Mouse (Mus musculus) neural tube, embryonic 14.5 days (tissue): ENCODE results near the gene Cabin1. TPM values are rescaled to one million over a fixed set of nuclear protein-coding genes. Genes with fewer than 3 reads are reported as not detected.
A peak's percentile ranks its signal among the peaks of the same experiment; 100 is the strongest.

ENCODE experiments used
- ATAC-seq: fragments of 200-750 bp; cut with Nextera tagmentation; 2 replicates; pipeline ENCODE4 v1.8.0; 2017; ENCODE audit warnings: low read depth, mild to moderate bottlenecking, moderate TSS enrichment, moderate library complexity
- H3K27ac ChIP-seq: fragments of 300-500 bp; sonication (generic); 2 replicates; pipeline ENCODE4 v1.5.1; 2014; ENCODE audit warnings: low read depth, mild to moderate bottlenecking, control low read depth, low read length, moderate library complexity, mixed read lengths
- H3K27me3 ChIP-seq: fragments of 300-500 bp; sonication (generic); 2 replicates; pipeline ENCODE4 v1.6.1; 2014; ENCODE audit warnings: low read length; ENCODE audit not compliant: control insufficient read depth, insufficient read depth
- H3K36me3 ChIP-seq: fragments of 300-500 bp; sonication (generic); 2 replicates; pipeline ENCODE4 v1.6.1; 2014; ENCODE audit warnings: low read length, mixed read lengths; ENCODE audit not compliant: control insufficient read depth, insufficient read depth
- H3K4me1 ChIP-seq: fragments of 300-500 bp; sonication (generic); 2 replicates; pipeline ENCODE4 v1.6.1; 2014; ENCODE audit warnings: low read length; ENCODE audit not compliant: control insufficient read depth, insufficient read depth
- H3K4me2 ChIP-seq: fragments of 300-500 bp; sonication (generic); 2 replicates; pipeline ENCODE4 v1.6.1; 2014; ENCODE audit warnings: mild to moderate bottlenecking, low read depth, low read length, control low read depth
- H3K4me3 ChIP-seq: fragments of 300-500 bp; sonication (generic); 2 replicates; pipeline ENCODE4 v1.5.1; 2014; ENCODE audit warnings: low read depth, low read length, control low read depth, mixed read lengths
- H3K9ac ChIP-seq: fragments of 300-500 bp; sonication (generic); replicated peaks from 2 replicates; pipeline ENCODE4 v1.6.1; 2014; ENCODE audit warnings: low read depth, mild to moderate bottlenecking, control low read depth, low read length, mixed read lengths
- H3K9me3 ChIP-seq: fragments of 300-500 bp; sonication (generic); 2 replicates; pipeline ENCODE4 v1.6.1; 2016; ENCODE audit warnings: low read length; ENCODE audit not compliant: control insufficient read depth
- WGBS: fragments of 180-500 bp; shearing (Covaris S2); extraction: QIAGEN DNeasy Blood & Tissue Kit; methylation state at CpG from one replicate; pipeline ENCODE4 v1.1.7; 2014; 5-methylcytosine and 5-hydroxymethylcytosine counted together
- polyA plus RNA-seq: library from polyadenylated mRNA; unstranded; fragments of >200 nt; fragmentation: Nextera tagmentation; extraction: Ambion mirVana; gene quantifications from 2 replicates; pipeline ENCODE4 v1.2.1, GENCODE M21; 2014

Cabin1 gene
- polyA plus RNA-seq, 1 experiment from 2014 or later = 39.9 TPM

- 50% methylated on average over 3 of the region's 3 CpGs for WGBS
- Histone ChIP-seq H3K9ac (peak overlapping the region; percentile 1; the same call in 1 of the 2 replicates), H3K4me2 (no peak overlapping the region), H3K27me3 (no peaks in the 10 kb centered on the region), H3K4me1 (no peaks in the 10 kb centered on the region), H3K36me3 (peaks cover 64% of the 10 kb centered on the region), H3K9me3 (no peaks in the 10 kb centered on the region), H3K4me3 (no peak overlapping the region), H3K27ac (peak overlapping the region; percentile 52)
- ATAC-seq = peak; percentile 97
Measured at GRCm38 (mm10) chr10:75744017-75744416, 20.1 kb downstream of the Cabin1 start.

DNA sequence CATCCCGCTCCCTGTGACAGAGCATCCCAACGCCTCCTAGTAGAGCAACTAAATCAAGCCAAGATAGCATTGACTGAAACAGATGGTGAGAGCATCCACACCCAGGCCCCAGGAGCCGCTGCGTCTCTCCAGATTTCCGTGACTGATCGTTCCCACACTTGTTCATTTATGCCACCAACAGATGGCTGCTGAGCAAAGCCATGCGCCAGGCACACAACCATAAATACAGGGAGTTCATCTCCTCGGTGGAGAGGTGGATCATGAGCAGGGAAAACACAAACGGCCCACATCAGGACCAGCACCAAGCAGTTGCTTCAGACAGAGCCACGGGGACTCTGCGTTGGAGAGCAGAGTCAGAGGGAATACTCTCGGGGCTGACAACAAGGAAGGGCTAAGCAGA, 20.8 kb downstream of the Cabin1 start:
- H3K27ac ChIP-seq = no peak overlapping the region
- H3K9ac ChIP-seq = no peak overlapping the region
- H3K36me3 ChIP-seq = peaks cover 68% of the 10 kb centered on the region
- no peak overlapping the region for H3K4me3 ChIP-seq
- no peaks in the 10 kb centered on the region for H3K27me3 ChIP-seq
- no peak for ATAC-seq
- no peak overlapping the region for H3K4me2 ChIP-seq
- H3K9me3 ChIP-seq = no peaks in the 10 kb centered on the region
- 86% methylated on average over 12 of the region's 12 CpGs for WGBS
- no peaks in the 10 kb centered on the region for H3K4me1 ChIP-seq

- Histone ChIP-seq H3K4me3 (no peak overlapping the region), H3K4me2 (no peak overlapping the region), H3K27me3 (no peaks in the 10 kb centered on the region), H3K27ac (no peak overlapping the region), H3K4me1 (no peaks in the 10 kb centered on the region), H3K36me3 (peaks cover 64% of the 10 kb centered on the region), H3K9ac (no peak overlapping the region), H3K9me3 (no peaks in the 10 kb centered on the region)
- ATAC-seq = no peak
- WGBS = 94% methylated on average over 3 of the region's 3 CpGs
Measured at GRCm38 (mm10) chr10:75740866-75741265, 23.3 kb downstream of the Cabin1 start.

- H3K9me3 ChIP-seq = no peaks in the 10 kb centered on the region
- H3K9ac ChIP-seq = no peak overlapping the region
- no peaks in the 10 kb centered on the region for H3K4me1 ChIP-seq
- no peak for ATAC-seq
- no peak overlapping the region for H3K4me3 ChIP-seq
- peaks cover 48% of the 10 kb centered on the region for H3K36me3 ChIP-seq
- H3K4me2 ChIP-seq = no peak overlapping the region
- 93% methylated on average over 7 of the region's 7 CpGs for WGBS
- no peak overlapping the region for H3K27ac ChIP-seq
- H3K27me3 ChIP-seq = no peaks in the 10 kb centered on the region
Measured at GRCm38 (mm10) chr10:75725449-75725848, 38.7 kb downstream of the Cabin1 start.

DNA sequence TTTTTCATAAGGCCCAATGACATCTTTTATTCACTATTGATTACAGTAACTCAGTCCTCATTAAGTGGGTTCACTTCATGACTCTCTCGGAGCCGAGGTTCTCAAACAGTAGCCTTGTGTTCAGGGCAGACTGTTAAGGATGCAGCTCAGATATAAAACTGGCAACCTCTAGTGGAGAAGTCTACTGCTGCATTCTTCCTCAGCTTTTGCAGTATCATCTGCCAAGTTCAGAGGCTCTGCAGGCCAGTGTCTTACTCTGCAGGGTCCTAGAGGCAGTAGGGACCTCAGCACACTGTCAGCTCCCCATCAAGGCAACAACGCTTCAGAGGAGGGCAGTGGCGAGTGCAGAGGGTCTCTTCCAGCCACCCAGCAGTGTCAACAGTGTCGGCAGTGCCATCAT, 43.9 kb downstream of the Cabin1 start:
- Histone ChIP-seq H3K4me1 (no peaks in the 10 kb centered on the region), H3K4me3 (no peak overlapping the region), H3K9me3 (no peaks in the 10 kb centered on the region), H3K4me2 (no peak overlapping the region), H3K27me3 (no peaks in the 10 kb centered on the region), H3K36me3 (peaks cover 52% of the 10 kb centered on the region), H3K27ac (no peak overlapping the region), H3K9ac (no peak overlapping the region)
- ATAC-seq = no peak
- 93% methylated on average over 5 of the region's 5 CpGs for WGBS

GRCm38 (mm10) chr10:75714795-75715194, 49.3 kb downstream of the Cabin1 start:
- Histone ChIP-seq H3K4me3 (no peak overlapping the region), H3K27ac (no peak overlapping the region), H3K27me3 (no peaks in the 10 kb centered on the region), H3K36me3 (peaks cover 61% of the 10 kb centered on the region), H3K4me1 (no peaks in the 10 kb centered on the region), H3K9me3 (no peaks in the 10 kb centered on the region), H3K9ac (no peak overlapping the region), H3K4me2 (no peak overlapping the region)
- ATAC-seq = no peak
- 88% methylated on average over 3 of the region's 3 CpGs for WGBS

DNA sequence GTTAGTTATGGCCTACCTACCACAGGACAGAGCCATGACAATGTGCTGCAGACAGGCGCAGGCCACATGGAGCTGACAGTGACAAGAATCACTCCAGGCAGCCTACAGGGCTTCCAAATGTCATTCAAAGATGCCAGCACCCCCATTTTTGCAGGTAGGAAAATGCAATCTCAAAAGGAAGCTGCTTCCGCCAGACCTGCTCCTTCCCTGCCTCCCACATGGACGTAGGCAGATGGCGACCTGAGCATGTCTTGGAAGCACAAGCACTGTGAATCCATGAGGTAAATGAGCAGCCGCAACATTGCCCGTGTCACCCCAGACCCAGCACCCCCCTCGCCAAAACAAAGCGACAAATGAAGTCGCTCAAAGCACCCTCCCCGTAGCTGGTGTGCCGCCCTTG, 51.1 kb downstream of the Cabin1 start:
- Histone ChIP-seq H3K4me2 (no peak overlapping the region), H3K36me3 (peaks cover 60% of the 10 kb centered on the region), H3K9me3 (no peaks in the 10 kb centered on the region), H3K27ac (no peak overlapping the region), H3K9ac (no peak overlapping the region), H3K4me3 (no peak overlapping the region), H3K27me3 (no peaks in the 10 kb centered on the region), H3K4me1 (no peaks in the 10 kb centered on the region)
- ATAC-seq = no peak
- 97% methylated on average over 11 of the region's 11 CpGs for WGBS

- no peak overlapping the region for H3K4me3 ChIP-seq
- 88% methylated on average over 2 of the region's 2 CpGs for WGBS
- H3K4me2 ChIP-seq = no peak overlapping the region
- no peak for ATAC-seq
- peaks cover 1% of the 10 kb centered on the region; the same call in 1 of the 2 replicates for H3K4me1 ChIP-seq
- no peaks in the 10 kb centered on the region for H3K27me3 ChIP-seq
- no peaks in the 10 kb centered on the region for H3K9me3 ChIP-seq
- H3K36me3 ChIP-seq = peaks cover 46% of the 10 kb centered on the region
- no peak overlapping the region for H3K9ac ChIP-seq
- H3K27ac ChIP-seq = no peak overlapping the region
Measured at GRCm38 (mm10) chr10:75710210-75710609, 53.9 kb downstream of the Cabin1 start.

- WGBS = 95% methylated on average over 9 of the region's 9 CpGs
- Histone ChIP-seq H3K9ac (no peak overlapping the region), H3K36me3 (peaks cover 41% of the 10 kb centered on the region), H3K4me2 (no peak overlapping the region), H3K4me1 (peaks cover 10% of the 10 kb centered on the region), H3K27me3 (no peaks in the 10 kb centered on the region), H3K4me3 (no peak overlapping the region), H3K27ac (no peak overlapping the region), H3K9me3 (no peaks in the 10 kb centered on the region)
- no peak for ATAC-seq
Measured at GRCm38 (mm10) chr10:75709261-75709660, 54.9 kb downstream of the Cabin1 start.

GRCm38 (mm10) chr10:75708633-75708992, 55.5 kb downstream of the Cabin1 start:
- Histone ChIP-seq H3K36me3 (peaks cover 38% of the 10 kb centered on the region), H3K27ac (no peak overlapping the region)

More at GRCm38 (mm10) chr10:75708633-75708992, 55.5 kb downstream of the Cabin1 start:
- no peaks in the 10 kb centered on the region for H3K9me3 ChIP-seq
- 36% methylated on average over 9 of the region's 9 CpGs for WGBS
- no peak overlapping the region for H3K4me2 ChIP-seq
- no peak overlapping the region for H3K9ac ChIP-seq
- no peak overlapping the region for H3K4me3 ChIP-seq
- peak; percentile 78 for ATAC-seq
- no peaks in the 10 kb centered on the region for H3K27me3 ChIP-seq
- H3K4me1 ChIP-seq = peaks cover 13% of the 10 kb centered on the region
